Mouse (Mus musculus) limb, embryonic 11.5 days (tissue): ENCODE data around the gene Cx3cr1. TPM values are rescaled to one million over a fixed set of nuclear protein-coding genes. Genes with fewer than 3 reads are reported as not detected.
A peak's percentile ranks its signal among the peaks of the same experiment; 100 is the strongest.

Experiments used
- ATAC-seq: fragments of 200-750 bp; cut with Nextera tagmentation; 2 replicates; pipeline ENCODE4 v1.8.0; 2017; ENCODE audit warnings: low read depth; ENCODE audit not compliant: insufficient number of reproducible peaks, low FRiP score, low TSS enrichment
- DNase-seq: peaks from one replicate; pipeline ENCODE4 v3.0.0-alpha.2; 2015; ENCODE audit warnings: low spot score
- H3K27ac ChIP-seq: fragments of 300-500 bp; sonication (generic); replicated peaks from 2 replicates; pipeline ENCODE4 v1.5.1; 2014; ENCODE audit warnings: low read depth, mild to moderate bottlenecking, low read length
- H3K27me3 ChIP-seq: fragments of 300-500 bp; sonication (generic); 2 replicates; pipeline ENCODE4 v1.6.1; 2014; ENCODE audit warnings: mild to moderate bottlenecking, low read length, mixed read lengths; ENCODE audit not compliant: control insufficient read depth, insufficient read depth
- H3K36me3 ChIP-seq: fragments of 300-500 bp; sonication (generic); 2 replicates; pipeline ENCODE4 v1.6.1; 2014; ENCODE audit warnings: mild to moderate bottlenecking, low read length, moderate library complexity, mixed read lengths; ENCODE audit not compliant: control insufficient read depth, insufficient read depth
- H3K4me1 ChIP-seq: fragments of 300-500 bp; sonication (generic); 2 replicates; pipeline ENCODE4 v1.6.1; 2014; ENCODE audit warnings: low read length, mixed read lengths; ENCODE audit not compliant: control insufficient read depth, insufficient read depth
- H3K4me2 ChIP-seq: fragments of 300-500 bp; sonication (generic); 2 replicates; pipeline ENCODE4 v1.6.1; 2014; ENCODE audit warnings: low read depth, mild to moderate bottlenecking, moderate library complexity; ENCODE audit not compliant: severe bottlenecking
- H3K4me3 ChIP-seq: fragments of 300-500 bp; sonication (generic); 2 replicates; pipeline ENCODE4 v1.5.1; 2014; ENCODE audit warnings: low read depth, low read length
- H3K9ac ChIP-seq: fragments of 300-500 bp; sonication (generic); 2 replicates; pipeline ENCODE4 v1.6.1; 2014; ENCODE audit warnings: mild to moderate bottlenecking, low read length
- H3K9me3 ChIP-seq: fragments of 300-500 bp; sonication (generic); 2 replicates; pipeline ENCODE4 v1.6.1; 2016; ENCODE audit warnings: low read length; ENCODE audit not compliant: control insufficient read depth
- WGBS: fragments of 180-500 bp; shearing (Covaris S2); extraction: QIAGEN DNeasy Blood & Tissue Kit; methylation state at CpG from one replicate; pipeline ENCODE4 v1.1.7; 2014; 5-methylcytosine and 5-hydroxymethylcytosine counted together
- polyA plus RNA-seq: library from polyadenylated mRNA; unstranded; fragments of >200 nt; fragmentation: Nextera tagmentation; extraction: Ambion mirVana; gene quantifications from 2 replicates; pipeline ENCODE4 v1.2.1, GENCODE M21; 2014

Gene Cx3cr1
- 2.5 and 3.0 TPM in 2 replicates for polyA plus RNA-seq

- H3K4me3 ChIP-seq, result no peak within 1 kb of the TSS
- H3K36me3 ChIP-seq, result no peaks in the 10 kb centered on the region
- no peak within 1 kb of the TSS for H3K4me2 ChIP-seq
- 78% methylated on average over 11 of the region's 11 CpGs for WGBS
- no peak for ATAC-seq
- no peaks in the 10 kb centered on the region for H3K4me1 ChIP-seq
- no peak for DNase-seq
- H3K9me3 ChIP-seq, result no peaks in the 10 kb centered on the region
- H3K27me3 ChIP-seq, result no peaks in the 10 kb centered on the region
- no peak within 1 kb of the TSS for H3K9ac ChIP-seq
- H3K27ac ChIP-seq, result no peak within 1 kb of the TSS
Measured at GRCm38 (mm10) chr9:120069779-120070178, at the start of gene Cx3cr1. Gene Cx3cr1 (minus strand): TSS chr9:120069879.

- no peak overlapping the region for H3K4me2 ChIP-seq
- no peak overlapping the region for H3K27ac ChIP-seq
- H3K9me3 ChIP-seq, result no peaks in the 10 kb centered on the region
- H3K27me3 ChIP-seq, result no peaks in the 10 kb centered on the region
- DNase-seq (no peak), ATAC-seq (no peak)
- no peak overlapping the region for H3K4me3 ChIP-seq
- no peaks in the 10 kb centered on the region for H3K4me1 ChIP-seq
- H3K9ac ChIP-seq, result no peak overlapping the region
- H3K36me3 ChIP-seq, result peaks cover 12% of the 10 kb centered on the region
- WGBS, result 86% methylated on average over 4 of the region's 4 CpGs
Measured at GRCm38 (mm10) chr9:120118212-120118611, 48.5 kb upstream of the Cx3cr1 start.

GRCm38 (mm10) chr9:120116184-120116624, 46.5 kb upstream of the Cx3cr1 start:
- Histone ChIP-seq H3K4me3 (no peak overlapping the region), H3K9ac (no peak overlapping the region), H3K4me2 (no peak overlapping the region), H3K36me3 (peaks cover 9% of the 10 kb centered on the region), H3K27me3 (no peaks in the 10 kb centered on the region), H3K9me3 (no peaks in the 10 kb centered on the region), H3K4me1 (no peaks in the 10 kb centered on the region), H3K27ac (no peak overlapping the region)
- 87% methylated on average over 8 of the region's 8 CpGs for WGBS
- ATAC-seq, result no peak
- DNase-seq, result no peak

- Histone ChIP-seq H3K4me2 (no peak overlapping the region), H3K4me3 (no peak overlapping the region), H3K4me1 (no peaks in the 10 kb centered on the region), H3K27ac (no peak overlapping the region), H3K9me3 (no peaks in the 10 kb centered on the region), H3K27me3 (no peaks in the 10 kb centered on the region), H3K9ac (0 out of 2 replicates have a peak overlapping the region, but pooled peaks have one; percentile 1), H3K36me3 (peaks cover 9% of the 10 kb centered on the region)
- 83% methylated on average over 5 of the region's 5 CpGs for WGBS
- DNase-seq, result no peak
- no peak for ATAC-seq
Measured at GRCm38 (mm10) chr9:120115580-120115979, 45.9 kb upstream of the Cx3cr1 start.

GRCm38 (mm10) chr9:120114789-120115151, 45.1 kb upstream of the Cx3cr1 start:
- ATAC-seq (no peak), DNase-seq (no peak)
- Histone ChIP-seq H3K4me2 (no peak overlapping the region), H3K36me3 (peaks cover 3% of the 10 kb centered on the region; the same call in 1 of the 2 replicates), H3K9me3 (no peaks in the 10 kb centered on the region), H3K27ac (no peak overlapping the region), H3K4me1 (no peaks in the 10 kb centered on the region), H3K4me3 (no peak overlapping the region), H3K9ac (no peak overlapping the region), H3K27me3 (no peaks in the 10 kb centered on the region)
- WGBS, result 96% methylated on average over 2 of the region's 2 CpGs

- DNase-seq, result no peak
- Histone ChIP-seq H3K4me3 (no peak overlapping the region), H3K36me3 (peaks cover 2% of the 10 kb centered on the region; the same call in 1 of the 2 replicates), H3K4me1 (no peaks in the 10 kb centered on the region), H3K9me3 (no peaks in the 10 kb centered on the region), H3K9ac (no peak overlapping the region), H3K27me3 (no peaks in the 10 kb centered on the region), H3K4me2 (no peak overlapping the region), H3K27ac (0 out of 2 replicates have a peak overlapping the region, but pooled peaks have one; percentile 14)
- WGBS, result 92% methylated on average over 17 of the region's 17 CpGs
- no peak for ATAC-seq
Measured at GRCm38 (mm10) chr9:120114051-120114788, 44.5 kb upstream of the Cx3cr1 start.

GRCm38 (mm10) chr9:120113456-120113855, 43.8 kb upstream of the Cx3cr1 start:
- H3K27ac ChIP-seq, result no peak overlapping the region
- no peak for ATAC-seq

GRCm38 (mm10) chr9:120112472-120112871, 42.8 kb upstream of the Cx3cr1 start:
- ATAC-seq (no peak), DNase-seq (no peak)
- Histone ChIP-seq H3K36me3 (no peaks in the 10 kb centered on the region), H3K27me3 (no peaks in the 10 kb centered on the region), H3K4me1 (no peaks in the 10 kb centered on the region), H3K4me2 (no peak overlapping the region), H3K4me3 (no peak overlapping the region), H3K9me3 (no peaks in the 10 kb centered on the region), H3K27ac (no peak overlapping the region), H3K9ac (no peak overlapping the region)
- WGBS, result 92% methylated on average over 6 of the region's 6 CpGs

More at GRCm38 (mm10) chr9:120113456-120113855, 43.8 kb upstream of the Cx3cr1 start:
- H3K27me3 ChIP-seq, result no peaks in the 10 kb centered on the region
- 94% methylated on average over 6 of the region's 7 CpGs for WGBS
- H3K36me3 ChIP-seq, result peaks cover 2% of the 10 kb centered on the region; the same call in 1 of the 2 replicates
- H3K9me3 ChIP-seq, result no peaks in the 10 kb centered on the region
- H3K4me3 ChIP-seq, result no peak overlapping the region
- H3K9ac ChIP-seq, result no peak overlapping the region
- H3K4me1 ChIP-seq, result no peaks in the 10 kb centered on the region
- no peak overlapping the region for H3K4me2 ChIP-seq
- no peak for DNase-seq
